Mouse (Mus musculus) lung, embryonic 16.5 days (tissue): ENCODE results near the gene Bcas3. TPM values are rescaled to one million over a fixed set of nuclear protein-coding genes. Genes with fewer than 3 reads are reported as not detected.
"Not testable (repeated sequence)": the region's sequence is repeated elsewhere in the genome, so short reads cannot be mapped to it uniquely, and the experiment has no call there.

Experiments used
- ATAC-seq: fragments of 200-750 bp; cut with Nextera tagmentation; 2 replicates; pipeline ENCODE4 v1.8.0; 2017; ENCODE audit warnings: low read depth, mild to moderate bottlenecking, moderate library complexity
- H3K27ac ChIP-seq: fragments of 300-500 bp; sonication (generic); 2 replicates; pipeline ENCODE4 v1.5.1; 2014; ENCODE audit warnings: mild to moderate bottlenecking, control low read depth, low read length
- H3K27me3 ChIP-seq: fragments of 300-500 bp; sonication (generic); 2 replicates; pipeline ENCODE4 v1.6.1; 2014; ENCODE audit warnings: low read depth, low read length, mixed read lengths; ENCODE audit not compliant: control insufficient read depth, insufficient read depth
- H3K36me3 ChIP-seq: fragments of 300-500 bp; sonication (generic); 2 replicates; pipeline ENCODE4 v1.6.1; 2014; ENCODE audit warnings: low read length; ENCODE audit not compliant: control insufficient read depth, insufficient read depth
- H3K4me1 ChIP-seq: fragments of 300-500 bp; sonication (generic); replicated peaks from 2 replicates; pipeline ENCODE4 v1.6.1; 2014; ENCODE audit warnings: low read length, mixed read lengths; ENCODE audit not compliant: control insufficient read depth, insufficient read depth
- H3K4me2 ChIP-seq: fragments of 300-500 bp; sonication (generic); 2 replicates; pipeline ENCODE4 v1.6.1; 2014; ENCODE audit warnings: low read depth, low read length, control low read depth
- H3K4me3 ChIP-seq: fragments of 300-500 bp; sonication (generic); 2 replicates; pipeline ENCODE4 v1.5.1; 2014; ENCODE audit warnings: mild to moderate bottlenecking, low read length, control low read depth
- H3K9ac ChIP-seq: fragments of 300-500 bp; sonication (generic); 2 replicates; pipeline ENCODE4 v1.6.1; 2014; ENCODE audit warnings: low read length, control low read depth
- H3K9me3 ChIP-seq: fragments of 300-500 bp; sonication (generic); 2 replicates; pipeline ENCODE4 v1.6.1; 2016; ENCODE audit warnings: low read length; ENCODE audit not compliant: control insufficient read depth
- WGBS: fragments of 180-500 bp; shearing (Covaris S2); extraction: QIAGEN DNeasy Blood & Tissue Kit; methylation state at CpG from one replicate; pipeline ENCODE4 v1.1.7; 2014; 5-methylcytosine and 5-hydroxymethylcytosine counted together
- polyA plus RNA-seq: library from polyadenylated mRNA; unstranded; fragments of >200 nt; fragmentation: Nextera tagmentation; extraction: Ambion mirVana; gene quantifications from 2 replicates; pipeline ENCODE4 v1.2.1, GENCODE M21; 2015

The Bcas3 gene
- polyA plus RNA-seq, 1 experiment from 2014 or later, result 38.4 TPM

DNA sequence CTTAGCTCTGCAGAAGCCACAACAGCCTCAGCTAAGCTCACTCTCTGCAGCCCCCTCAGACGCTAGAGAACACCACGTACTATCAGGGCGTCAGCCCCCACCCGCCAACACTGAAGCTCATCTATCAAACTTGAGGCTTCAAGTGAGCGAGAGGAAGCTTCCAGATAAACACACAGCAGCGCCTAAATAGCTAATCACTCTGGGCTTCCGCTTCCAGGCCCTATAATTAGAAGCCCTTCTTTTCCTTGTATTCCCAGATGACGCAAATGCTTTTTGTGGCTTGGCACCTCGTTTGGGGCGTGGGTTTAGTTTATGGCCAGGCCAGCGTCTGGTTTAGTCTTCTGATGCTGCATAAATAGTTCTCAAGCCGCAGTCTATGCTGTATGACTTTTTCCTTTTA, 139.3 kb downstream of the Bcas3 start:
- peak; percentile 96 for ATAC-seq
- WGBS, result 24% methylated on average over 12 of the region's 12 CpGs

DNA sequence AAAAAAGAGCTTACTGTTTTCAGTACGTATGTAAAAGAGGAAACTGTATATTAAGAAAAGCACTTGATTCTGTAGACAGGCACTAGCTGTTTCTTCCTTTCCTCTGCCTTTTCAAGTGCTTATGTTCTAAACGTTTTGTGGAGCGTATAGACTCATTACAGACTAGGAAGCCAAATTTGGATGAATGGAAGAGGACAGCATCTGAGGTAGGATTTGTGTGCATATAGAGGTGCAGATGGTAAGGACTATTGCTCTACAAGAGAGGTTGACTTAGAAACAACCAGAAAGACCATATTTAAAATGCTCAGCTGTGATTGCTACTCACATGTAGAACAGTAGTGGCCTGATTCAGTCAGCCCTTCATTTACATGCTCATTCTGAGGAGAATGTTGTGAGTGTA, 139.7 kb downstream of the Bcas3 start:
- H3K36me3 ChIP-seq, result no peaks in the 10 kb centered on the region
- peak overlapping the region; percentile 96 for H3K27ac ChIP-seq
- no peaks in the 10 kb centered on the region for H3K9me3 ChIP-seq
- H3K4me1 ChIP-seq, result peaks cover 8% of the 10 kb centered on the region
- peak overlapping the region; percentile 50 for H3K9ac ChIP-seq
- peak; percentile 16; the same call in 1 of the 2 replicates for ATAC-seq
- no peak overlapping the region for H3K4me3 ChIP-seq
- 32% methylated on average over 3 of the region's 3 CpGs for WGBS
- peak overlapping the region; percentile 40; the same call in 1 of the 2 replicates for H3K4me2 ChIP-seq
- no peaks in the 10 kb centered on the region for H3K27me3 ChIP-seq

More for the DNA sequence above, 139.3 kb downstream of the Bcas3 start:
- Histone ChIP-seq H3K27me3 (no peaks in the 10 kb centered on the region), H3K9ac (0 out of 2 replicates have a peak overlapping the region, but pooled peaks have one; percentile 4), H3K4me2 (peak overlapping the region; percentile 40; the same call in 1 of the 2 replicates), H3K9me3 (no peaks in the 10 kb centered on the region), H3K4me1 (peaks cover 8% of the 10 kb centered on the region), H3K27ac (peak overlapping the region; percentile 96), H3K4me3 (no peak overlapping the region), H3K36me3 (no peaks in the 10 kb centered on the region)

DNA sequence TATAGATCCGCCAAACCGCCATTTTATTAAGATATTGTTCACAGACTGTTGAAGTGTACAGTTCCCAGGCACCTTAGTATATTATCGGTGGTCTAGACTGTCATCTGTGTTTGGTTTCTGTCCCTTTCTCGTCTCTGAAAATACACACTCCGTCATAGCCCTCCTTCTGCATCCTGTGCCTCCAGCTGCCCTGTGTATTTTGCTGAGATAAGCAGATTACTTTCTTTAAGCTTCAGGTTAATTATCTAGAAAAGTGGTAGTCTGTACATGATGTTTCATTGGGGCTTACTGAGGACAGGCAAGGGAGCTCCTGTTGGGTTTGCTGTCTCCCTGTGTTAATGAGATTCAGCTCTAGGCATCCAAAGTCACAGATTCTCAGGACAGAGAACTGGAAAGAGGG, 146.6 kb downstream of the Bcas3 start:
- Histone ChIP-seq H3K9ac (no peak overlapping the region), H3K27me3 (no peaks in the 10 kb centered on the region), H3K27ac (no peak overlapping the region), H3K4me3 (no peak overlapping the region), H3K36me3 (no peaks in the 10 kb centered on the region; the same call in 1 of the 2 replicates), H3K4me1 (no peaks in the 10 kb centered on the region), H3K9me3 (no peaks in the 10 kb centered on the region), H3K4me2 (no peak overlapping the region)
- ATAC-seq, result no peak
- 62% methylated on average over 5 of the region's 5 CpGs for WGBS

DNA sequence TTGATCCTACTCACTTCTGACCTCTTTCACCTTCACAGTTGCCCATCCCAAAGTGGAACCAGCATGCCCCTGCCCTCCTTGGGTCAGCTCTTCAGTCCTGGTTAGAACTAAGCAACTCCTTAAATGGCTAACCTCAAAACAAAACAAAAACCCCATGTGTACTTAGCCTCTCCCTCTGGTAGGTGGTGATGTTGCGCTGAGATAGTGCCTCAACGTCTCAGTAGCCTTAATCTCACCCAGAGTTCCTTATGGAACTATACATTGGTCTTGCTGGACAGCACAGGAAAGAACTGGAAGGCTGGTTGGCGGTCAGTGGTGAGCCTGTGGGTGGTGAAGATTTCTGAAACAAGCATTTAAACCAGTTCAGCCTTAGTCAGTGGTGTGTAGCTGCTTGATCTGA, 149.1 kb downstream of the Bcas3 start:
- no peaks in the 10 kb centered on the region for H3K4me1 ChIP-seq
- WGBS, result 61% methylated on average over 3 of the region's 3 CpGs
- ATAC-seq, result no peak
- H3K4me3 ChIP-seq, result no peak overlapping the region
- no peak overlapping the region for H3K9ac ChIP-seq
- no peak overlapping the region for H3K4me2 ChIP-seq
- H3K36me3 ChIP-seq, result no peaks in the 10 kb centered on the region; the same call in 1 of the 2 replicates
- H3K27me3 ChIP-seq, result no peaks in the 10 kb centered on the region
- no peak overlapping the region for H3K27ac ChIP-seq
- H3K9me3 ChIP-seq, result no peaks in the 10 kb centered on the region

DNA sequence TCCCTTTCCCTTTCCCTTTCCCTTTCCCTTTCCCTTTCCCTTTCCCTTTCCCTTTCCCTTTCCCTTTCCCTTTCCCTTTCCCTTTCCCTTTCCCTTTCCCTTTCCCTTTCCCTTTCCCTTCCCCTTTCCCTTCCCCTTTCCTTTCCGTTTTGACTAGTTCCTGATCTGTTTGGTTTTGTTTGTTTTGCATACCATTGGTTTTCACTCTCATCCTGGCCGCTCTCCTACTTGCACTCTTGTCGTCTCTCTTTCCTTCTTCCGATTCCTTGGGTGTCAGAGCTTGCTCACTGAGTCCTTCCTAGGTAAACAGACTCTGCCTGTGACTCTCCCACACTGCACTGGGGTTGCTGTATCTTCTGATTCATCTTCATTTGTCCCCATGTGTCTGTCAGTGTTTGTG, 151.8 kb downstream of the Bcas3 start:
- not testable (repeated sequence) for H3K9ac ChIP-seq, H3K4me1 ChIP-seq, ATAC-seq, H3K4me3 ChIP-seq, H3K27me3 ChIP-seq, H3K9me3 ChIP-seq, H3K36me3 ChIP-seq, H3K4me2 ChIP-seq, H3K27ac ChIP-seq
- WGBS, result 12% methylated on average over 4 of the region's 4 CpGs

DNA sequence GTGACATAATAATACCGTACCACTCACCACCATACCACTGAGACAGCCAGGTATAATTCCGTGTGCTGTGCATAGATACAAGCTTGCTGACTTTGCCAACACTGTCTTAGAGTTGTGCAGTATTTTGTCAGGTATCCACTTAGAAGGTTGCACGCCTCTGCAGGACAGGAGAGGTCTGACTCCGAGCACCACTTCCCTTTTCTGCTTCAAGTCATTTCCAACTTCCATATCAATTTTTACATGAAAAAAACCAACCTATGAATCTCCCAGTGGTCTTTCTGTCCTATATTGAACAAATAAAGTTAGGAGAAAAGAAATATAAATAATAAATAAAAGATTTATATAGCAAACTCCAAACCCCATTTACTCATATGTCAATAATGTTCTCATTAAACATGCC, 152.8 kb downstream of the Bcas3 start:
- Histone ChIP-seq H3K4me2 (no peak overlapping the region), H3K27me3 (no peaks in the 10 kb centered on the region), H3K36me3 (no peaks in the 10 kb centered on the region; the same call in 1 of the 2 replicates), H3K9me3 (no peaks in the 10 kb centered on the region), H3K27ac (no peak overlapping the region), H3K4me3 (no peak overlapping the region), H3K4me1 (no peaks in the 10 kb centered on the region), H3K9ac (no peak overlapping the region)
- 80% methylated on average over 4 of the region's 4 CpGs for WGBS
- ATAC-seq, result no peak

DNA sequence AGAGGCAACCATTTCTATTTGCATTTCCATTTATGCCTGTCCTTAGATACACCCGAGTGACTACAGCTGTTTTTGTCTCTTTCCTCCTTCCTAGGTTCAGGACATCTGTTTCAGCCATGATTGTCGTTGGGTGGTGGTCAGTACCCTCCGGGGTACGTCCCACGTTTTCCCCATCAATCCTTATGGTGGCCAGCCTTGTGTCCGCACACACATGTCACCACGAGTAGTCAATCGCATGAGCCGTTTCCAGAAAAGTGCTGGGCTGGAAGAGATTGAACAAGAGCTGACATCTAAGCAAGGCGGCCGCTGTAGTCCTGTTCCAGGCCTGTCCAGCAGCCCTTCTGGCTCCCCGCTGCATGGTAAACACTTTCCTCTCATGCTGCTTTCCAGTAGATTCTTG, 156.4 kb downstream of the Bcas3 start:
- Histone ChIP-seq H3K36me3 (no peaks in the 10 kb centered on the region), H3K4me1 (peaks cover 5% of the 10 kb centered on the region; the same call in 1 of the 2 replicates), H3K9ac (no peak overlapping the region), H3K4me3 (no peak overlapping the region), H3K9me3 (no peaks in the 10 kb centered on the region), H3K4me2 (no peak overlapping the region), H3K27ac (no peak overlapping the region), H3K27me3 (no peaks in the 10 kb centered on the region)
- ATAC-seq, result no peak
- 88% methylated on average over 12 of the region's 12 CpGs for WGBS

DNA sequence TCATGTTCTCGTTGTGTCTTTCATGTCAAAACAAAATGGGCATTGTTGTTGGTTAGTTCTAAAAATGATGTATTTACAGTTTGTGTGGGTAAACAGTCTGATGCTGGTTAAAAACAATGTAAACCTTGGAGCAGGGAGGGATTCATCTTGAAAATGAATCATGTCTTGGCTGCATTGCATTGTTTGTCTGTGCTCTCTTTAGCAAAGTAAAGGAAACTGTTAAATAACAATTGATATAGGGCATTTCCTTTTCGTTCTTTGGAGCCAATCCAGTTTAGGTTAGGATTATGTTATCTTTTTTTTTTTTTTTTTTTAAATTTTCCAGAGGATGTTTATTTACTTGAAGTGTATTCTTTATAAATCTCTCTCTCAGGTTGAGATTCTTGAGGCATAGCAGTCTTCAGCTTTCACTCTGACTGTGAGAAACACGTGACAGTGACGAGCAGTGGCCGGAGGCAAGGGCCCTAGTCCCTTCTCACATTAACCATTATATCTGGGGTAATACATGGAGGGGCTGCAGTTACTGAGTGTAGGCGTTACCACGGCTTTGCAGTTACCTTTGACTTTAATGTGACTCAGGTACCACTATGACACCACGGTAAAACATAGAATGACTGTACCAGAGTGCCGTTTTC, 158.4 kb downstream of the Bcas3 start:
- H3K9ac ChIP-seq, result no peak overlapping the region
- no peaks in the 10 kb centered on the region for H3K36me3 ChIP-seq
- no peaks in the 10 kb centered on the region for H3K9me3 ChIP-seq
- H3K27ac ChIP-seq, result peak overlapping the region; percentile 52
- no peak for ATAC-seq
- H3K4me3 ChIP-seq, result no peak overlapping the region
- no peak overlapping the region for H3K4me2 ChIP-seq
- H3K4me1 ChIP-seq, result peaks cover 5% of the 10 kb centered on the region; the same call in 1 of the 2 replicates
- no peaks in the 10 kb centered on the region for H3K27me3 ChIP-seq
- WGBS, result 59% methylated on average over 9 of the region's 9 CpGs

DNA sequence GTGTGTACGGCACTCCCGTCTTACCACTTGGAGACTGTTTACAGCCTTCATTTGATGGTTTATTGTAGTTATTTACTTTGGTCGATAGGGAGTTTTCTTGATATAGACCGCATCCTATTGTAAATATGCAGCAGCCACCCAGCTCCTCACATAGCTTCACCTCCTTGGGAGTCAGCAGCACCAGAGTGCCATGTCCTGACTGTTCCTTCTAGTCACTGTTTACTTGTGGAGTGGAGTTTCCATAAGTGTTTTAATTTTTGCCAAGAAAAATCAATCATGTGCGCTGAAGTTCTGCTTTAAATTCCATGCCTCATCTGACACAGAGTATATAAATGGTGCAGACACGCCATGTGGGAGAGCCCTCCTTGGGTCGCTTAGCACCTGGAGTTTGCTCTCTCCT, 163.8 kb downstream of the Bcas3 start:
- H3K36me3 ChIP-seq, result no peaks in the 10 kb centered on the region
- no peaks in the 10 kb centered on the region for H3K9me3 ChIP-seq
- H3K4me3 ChIP-seq, result no peak overlapping the region
- WGBS, result 49% methylated on average over 7 of the region's 7 CpGs
- no peak overlapping the region for H3K9ac ChIP-seq
- H3K4me2 ChIP-seq, result no peak overlapping the region
- peaks cover 12% of the 10 kb centered on the region for H3K4me1 ChIP-seq
- no peaks in the 10 kb centered on the region for H3K27me3 ChIP-seq
- ATAC-seq, result peak; percentile 41; the same call in 1 of the 2 replicates
- peak overlapping the region; percentile 56 for H3K27ac ChIP-seq
